Mouse (Mus musculus): ENCODE data around the gene Slc44a1.

The Slc44a1 gene

GRCm38 (mm10) chr4:53595246-53596062 lies 155.2 kb downstream of the Slc44a1 start:
- in situ Hi-C loops (cut with MboI, MseI): no loop called here

GRCm38 (mm10) chr4:53596063-53596895 lies 156.1 kb downstream of the Slc44a1 start:
- in situ Hi-C loops (cut with MboI, MseI): no loop called here

GRCm38 (mm10) chr4:53600462-53600861 lies 160.2 kb downstream of the Slc44a1 start:
- in situ Hi-C loops (cut with MboI, MseI): no loop called here

GRCm38 (mm10) chr4:53614576-53615225 lies 174.5 kb downstream of the Slc44a1 start:
- in situ Hi-C loops (cut with MboI, MseI): no loop called here

DNA sequence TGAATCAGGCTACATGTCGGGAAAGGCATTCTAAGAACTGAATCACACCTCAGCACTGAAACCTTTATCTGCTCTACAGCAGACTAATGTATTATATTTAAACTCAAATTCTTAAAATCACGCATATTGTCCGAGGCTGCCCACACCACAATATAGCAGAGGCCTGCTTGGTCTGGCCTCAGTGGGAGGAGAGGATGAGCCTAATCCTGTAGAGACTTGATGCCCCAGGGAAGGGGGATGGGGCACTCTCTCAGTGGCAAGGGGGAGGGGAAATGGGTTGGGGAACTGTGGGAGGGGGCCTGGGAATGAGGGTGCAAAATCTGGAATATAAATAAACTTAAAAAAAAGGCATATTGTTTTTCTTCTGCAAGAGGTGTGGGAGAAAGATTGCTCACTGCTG lies 177.8 kb downstream of the Slc44a1 start:
- in situ Hi-C loops (cut with MboI, MseI): no loop called here

DNA sequence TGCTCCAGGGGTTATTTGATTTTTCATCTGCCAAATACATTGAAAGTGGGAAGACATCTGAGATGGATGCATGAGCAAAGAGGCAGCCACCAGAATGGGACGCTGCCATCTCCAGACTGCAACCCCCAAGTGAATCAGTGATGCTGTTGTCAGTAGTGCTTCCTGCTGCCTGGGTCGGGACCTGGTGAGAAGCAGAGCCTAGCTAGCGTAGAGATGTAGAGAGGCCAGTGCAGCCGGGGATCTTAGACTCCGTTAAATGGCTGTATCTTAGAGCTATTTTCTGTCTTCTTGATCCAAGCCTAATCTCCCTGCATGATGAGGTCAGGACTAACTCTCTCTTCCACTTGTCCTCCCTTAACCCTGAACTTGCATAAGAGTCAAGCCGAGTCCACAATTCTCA lies 179.9 kb downstream of the Slc44a1 start:
- in situ Hi-C loops (cut with MboI, MseI): loop anchor here (10.0 kb wide), 1 partner anchor 215 kb away; no protein-coding TSS in a partner anchor

DNA sequence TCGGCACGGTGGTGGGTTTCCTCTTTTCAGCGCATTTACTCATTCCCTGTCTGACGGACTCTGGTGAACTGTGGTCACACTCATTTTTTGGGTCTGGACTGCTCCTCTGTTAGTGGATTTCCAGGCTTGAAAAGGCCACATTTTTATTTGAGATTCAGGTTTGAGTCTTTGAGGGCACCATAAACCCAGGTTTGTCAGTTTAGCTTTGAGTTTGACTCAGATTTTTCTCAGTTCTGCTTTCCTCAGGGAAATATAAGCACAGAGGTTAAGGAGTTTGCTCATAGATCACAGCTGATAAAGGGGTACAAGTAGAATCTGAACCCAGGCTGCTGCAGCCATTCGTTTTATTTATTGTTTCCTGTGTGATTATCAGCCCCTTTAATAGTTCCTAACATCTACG lies 180.9 kb downstream of the Slc44a1 start:
- in situ Hi-C loops (cut with MboI, MseI): loop anchor here (10.0 kb wide), 1 partner anchor 214 kb away; no protein-coding TSS in a partner anchor

- in situ Hi-C loops (cut with MboI, MseI): loop anchor here (10.0 kb wide), 1 partner anchor 213 kb away; no protein-coding TSS in a partner anchor
Measured at GRCm38 (mm10) chr4:53621490-53621889, 181.3 kb downstream of the Slc44a1 start.

GRCm38 (mm10) chr4:53623711-53624110 lies 183.5 kb downstream of the Slc44a1 start:
- in situ Hi-C loops (cut with MboI, MseI): loop anchor here (10.0 kb wide), 1 partner anchor 211 kb away; no protein-coding TSS in a partner anchor

DNA sequence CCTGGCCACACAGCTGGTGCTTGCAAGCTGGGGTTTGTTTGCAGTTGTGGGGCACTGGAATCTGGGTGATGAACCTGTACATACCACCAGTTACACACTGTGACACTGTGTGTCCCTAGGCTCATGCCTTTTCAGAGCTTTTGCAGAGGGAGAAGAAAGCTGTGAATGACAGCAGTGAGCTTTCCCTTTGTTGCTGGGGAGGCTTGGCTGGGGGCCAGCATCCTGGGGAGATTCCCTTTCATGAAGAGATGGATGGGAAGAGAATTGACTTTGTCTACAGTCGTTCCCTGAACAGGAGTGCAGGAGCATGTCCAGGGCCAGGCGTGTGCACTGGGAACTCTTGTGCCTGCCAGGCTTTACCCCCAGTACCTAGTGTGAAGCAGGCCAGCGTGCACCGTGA lies 184.6 kb downstream of the Slc44a1 start:
- in situ Hi-C loops (cut with MboI, MseI): loop anchor here (10.0 kb wide), 1 partner anchor 210 kb away; no protein-coding TSS in a partner anchor

- in situ Hi-C loops (cut with MboI, MseI): loop anchor here (10.0 kb wide), 1 partner anchor 210 kb away; no protein-coding TSS in a partner anchor
Measured at GRCm38 (mm10) chr4:53625263-53625662, 185.1 kb downstream of the Slc44a1 start.

DNA sequence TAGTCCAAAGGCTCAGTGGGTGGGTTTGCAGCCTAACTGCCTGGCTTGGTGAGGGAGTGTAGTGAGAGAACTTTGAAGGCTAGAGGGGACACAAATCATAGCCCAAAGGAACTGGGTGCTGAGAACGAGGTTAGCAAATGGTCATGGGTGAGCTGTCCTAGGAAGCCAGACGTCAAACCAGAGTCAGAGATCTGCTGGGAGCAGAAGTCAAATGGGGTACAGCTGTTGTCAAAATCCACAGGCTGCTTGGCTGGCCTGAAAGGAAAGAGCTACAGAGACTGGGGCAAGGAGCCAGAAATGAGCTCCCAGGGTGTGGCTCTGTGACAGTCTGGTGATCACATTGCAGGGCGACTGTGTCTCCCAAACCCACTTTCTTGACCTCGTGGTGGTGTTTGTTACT lies 188.7 kb downstream of the Slc44a1 start:
- in situ Hi-C loops (cut with MboI, MseI): loop anchor here (10.0 kb wide), 1 partner anchor 206 kb away; no protein-coding TSS in a partner anchor

DNA sequence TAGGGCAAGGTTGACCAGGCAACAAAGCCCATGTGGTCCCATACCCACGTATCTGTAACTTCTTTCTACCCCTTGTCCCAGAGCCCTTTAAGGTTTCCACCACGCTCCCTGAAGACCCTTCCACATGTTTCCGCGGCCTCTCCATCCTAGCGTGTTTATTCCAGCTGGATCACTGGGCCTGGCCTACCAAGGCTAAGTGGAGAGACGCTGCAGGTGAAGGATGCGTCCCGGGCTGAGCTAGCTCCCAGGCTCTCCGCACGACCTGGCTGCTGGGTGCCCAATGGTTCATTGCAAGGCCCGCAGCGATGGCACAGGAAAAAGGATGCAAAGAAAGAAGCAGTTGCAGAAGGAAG lies 190.7 kb downstream of the Slc44a1 start:
- in situ Hi-C loops (cut with MboI, MseI): no loop called here

DNA sequence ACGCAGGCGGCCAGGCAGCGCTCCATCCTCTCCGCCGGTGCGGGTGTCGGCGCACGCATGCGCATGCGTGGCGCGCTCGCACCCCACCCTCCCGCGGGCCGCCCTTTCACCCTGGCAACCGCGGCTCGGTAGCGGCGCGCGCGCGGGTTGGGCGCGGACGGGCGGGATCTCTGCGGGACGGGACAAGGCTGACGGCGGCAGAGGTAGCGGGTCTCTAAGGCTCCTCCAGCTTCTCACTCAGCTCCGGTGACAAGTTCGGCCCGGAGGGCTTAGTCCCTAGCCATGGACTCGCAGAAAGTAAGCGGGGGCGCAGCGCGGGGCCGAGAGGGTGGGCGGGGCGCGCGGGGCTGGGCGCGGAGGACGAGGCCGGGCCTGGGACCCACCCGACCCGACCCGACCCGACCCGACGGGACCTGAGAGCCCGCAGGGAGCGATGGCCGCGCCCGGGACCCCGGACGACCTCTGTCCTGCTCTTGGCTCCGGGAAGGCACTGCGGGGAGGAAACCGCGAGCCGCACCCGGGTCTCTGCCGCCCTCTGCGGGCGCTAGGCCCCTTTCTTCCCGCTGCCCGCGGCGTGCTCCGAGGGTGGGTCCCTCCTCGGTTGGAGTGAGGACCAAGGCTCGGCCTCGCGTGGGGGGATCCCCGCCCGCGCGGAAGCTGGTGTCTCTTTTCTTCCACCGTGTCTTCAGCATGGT lies 191.2 kb downstream of the Slc44a1 start, which contains the start of gene Fsd1l:
TSS of gene Fsd1l (plus strand) at position 156 of the 695 bp plus-strand sequence.
- in situ Hi-C loops (cut with MboI, MseI): no loop called here

DNA sequence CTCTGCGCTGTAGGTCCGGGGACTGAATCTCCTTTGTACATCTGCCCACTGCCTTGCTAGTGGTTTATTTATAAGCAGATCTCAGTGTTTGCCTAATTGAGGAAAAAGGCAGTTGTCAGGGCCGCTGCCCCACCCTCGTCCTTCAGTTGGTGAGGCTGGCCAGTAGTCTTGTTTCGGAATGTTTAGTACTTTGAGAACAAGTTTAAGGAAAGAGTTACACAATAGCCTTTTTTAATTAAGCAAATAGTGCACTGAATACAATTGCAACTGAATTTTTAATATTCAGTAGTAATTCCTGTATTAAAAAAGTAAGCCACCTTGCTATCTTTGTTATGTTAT lies 191.8 kb downstream of the Slc44a1 start:
- in situ Hi-C loops (cut with MboI, MseI): no loop called here

- in situ Hi-C loops (cut with MboI, MseI): no loop called here
Measured at GRCm38 (mm10) chr4:53635336-53635735, 195.1 kb downstream of the Slc44a1 start.

- in situ Hi-C loops (cut with MboI, MseI): no loop called here
Measured at GRCm38 (mm10) chr4:53637269-53637909, 197.2 kb downstream of the Slc44a1 start.

GRCm38 (mm10) chr4:53638549-53639123 lies 198.4 kb downstream of the Slc44a1 start:
- in situ Hi-C loops (cut with MboI, MseI): no loop called here

DNA sequence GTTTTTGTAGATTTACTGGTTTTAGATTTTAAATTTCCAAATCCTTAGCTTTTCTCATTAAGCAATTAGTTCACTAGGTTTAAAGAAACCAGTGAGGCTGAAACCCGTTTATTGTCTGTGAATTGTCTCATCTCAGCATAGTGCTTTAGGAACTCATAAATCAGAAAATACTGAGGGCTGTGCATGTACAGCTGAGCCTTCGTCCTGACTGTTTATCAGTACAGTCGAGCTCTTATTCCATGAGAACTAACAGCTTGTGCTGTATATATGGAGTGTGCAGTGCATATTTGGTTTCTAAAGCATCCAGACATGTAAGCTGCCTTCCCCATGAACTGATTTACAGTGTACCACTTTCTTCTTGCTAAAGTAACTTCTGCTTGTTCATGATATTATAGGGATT lies 217.8 kb downstream of the Slc44a1 start:
- in situ Hi-C loops (cut with MboI, MseI): no loop called here

- in situ Hi-C loops (cut with MboI, MseI): no loop called here
Measured at GRCm38 (mm10) chr4:53660711-53661110, 220.5 kb downstream of the Slc44a1 start.

Measured in regulatory T cell (primary cell).